Mouse (Mus musculus) E14TG2a.4 (cell line): ENCODE data around the gene Spocd1.

Experiments
- CTCF ChIP-seq: conservative IDR thresholded peaks from 2 replicates; pipeline ENCODE4 v1.5.1; 2014; ENCODE audit warnings: low read length
- POU5F1 ChIP-seq: IDR thresholded peaks from 2 replicates; pipeline ENCODE4 v1.6.1; 2014; ENCODE audit warnings: low read length, borderline replicate concordance

DNA sequence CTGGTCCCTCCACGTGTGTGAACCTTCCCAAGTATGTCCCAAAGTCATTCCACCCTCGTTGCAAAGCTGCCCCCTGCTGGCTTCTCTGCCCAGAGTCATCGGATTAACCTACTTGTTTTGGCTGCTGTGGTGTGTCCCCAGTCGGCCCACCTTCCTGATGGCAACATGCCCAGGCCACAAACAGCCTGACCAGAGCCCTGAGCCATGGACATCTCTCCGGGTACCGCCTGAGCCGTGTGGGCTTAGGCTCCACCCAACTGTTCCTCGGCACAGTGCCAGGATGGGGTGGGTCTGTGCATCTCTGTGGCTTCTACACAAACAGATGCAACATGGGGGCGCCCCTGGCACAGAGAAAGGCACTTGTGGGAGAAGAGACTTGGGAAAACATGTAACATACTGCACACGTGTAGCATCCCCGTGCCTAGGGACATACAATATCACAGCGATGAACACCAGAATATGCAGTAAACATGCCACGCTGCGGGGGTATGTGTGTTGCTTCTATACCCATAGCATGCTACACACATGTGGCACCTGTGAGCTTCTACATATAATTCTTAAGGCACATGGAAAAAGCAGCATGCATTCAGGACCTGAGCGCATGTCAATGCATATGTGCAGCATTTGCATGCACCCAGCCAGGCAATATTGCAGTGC, 54.8 kb downstream of the Spocd1 start:
- TF ChIP-seq CTCF (0 out of 2 replicates have a peak, but pooled peaks have one; percentile 19), POU5F1 (no peak)
